Comparison of ENCODE assay signal across 12 mouse cellular contexts in genomic region chr1:153084191-153084590, GRCm38 (mm10).
DNase-seq lines count a peak whose midpoint lies in the region.
"Had no signal": no experiment of that assay in that cellular context is flagged by ENCODE, and none has a peak within 500 bp of the region (broad histone marks: within the 10 kb centered on the region; RNA-seq: fewer than 3 reads in every experiment).

No protein-coding gene starts in this region.

- DNase-seq in heart, adult 11 months: peak; percentile 92
- DNase-seq in heart, adult 9 months (ENCODE audit: low spot score in 2 of 2): no peak
- DNase-seq in right cerebral cortex, adult 18-20 months: peak; percentile 57
- DNase-seq in right cerebral cortex, postnatal 4 days: no peak
- peak; percentile 80 to 84 for DNase-seq in cerebellum, postnatal 25 days
- peak; percentile 62 to 64 for DNase-seq in right cerebral cortex, postnatal 10 days (ENCODE audit: low spot score in 2 of 2)
- no peak for DNase-seq in thymus, postnatal 0 days (ENCODE audit: low spot score)
- DNase-seq in T-cell, adult 2 months (ENCODE audit: low spot score): no peak
- DNase-seq: adrenal gland, postnatal 36 days; gastrocnemius, postnatal 10 days; kidney, adult 11 months; thymus, postnatal 36 days had no signal

Comparison
In these comparisons a context has a peak if more than half of its experiments do, and no peak if none do; other contexts are left out.
1. DNase-seq: peak in heart, adult 11 months (single experiment), right cerebral cortex, adult 18-20 months (single experiment), cerebellum, postnatal 25 days (2 of 2) and right cerebral cortex, postnatal 10 days (2 of 2); none in heart, adult 9 months (0 of 2), right cerebral cortex, postnatal 4 days (single experiment), thymus, postnatal 0 days (single experiment) and T-cell, adult 2 months (single experiment).